Comparison of ENCODE assay signal across 28 mouse cellular contexts in genomic region chr17:71746114-71746513, GRCm38 (mm10). TPM values are rescaled to one million over a fixed set of nuclear protein-coding genes. Genes with fewer than 3 reads are reported as not detected.
DNase-seq lines count a peak whose midpoint lies in the region; ATAC-seq lines count a peak whose summit lies in the region.
"Had no signal": no experiment of that assay in that cellular context is flagged by ENCODE, and none has a peak within 500 bp of the region (broad histone marks: within the 10 kb centered on the region; RNA-seq: fewer than 3 reads in every experiment).

No protein-coding gene starts in this region.

- H3K27me3 ChIP-seq in hindbrain, embryonic 15.5 days: no peaks in the 10 kb centered on the region
- H3K27me3 ChIP-seq in hindbrain, embryonic 12.5 days: no peaks in the 10 kb centered on the region
- H3K27me3 ChIP-seq: kidney, embryonic 15.5 days; limb, embryonic 13.5 days; lung, embryonic 15.5 days; stomach, embryonic 15.5 days had no signal

- no peak overlapping the region for H3K27ac ChIP-seq in hindbrain, embryonic 15.5 days (replicated peaks)
- no peak overlapping the region for H3K27ac ChIP-seq in hindbrain, embryonic 12.5 days
- H3K27ac ChIP-seq: gastrocnemius, adult 2 months; kidney, embryonic 15.5 days; limb, embryonic 13.5 days; liver, embryonic 14.5 days; lung, embryonic 15.5 days; stomach, embryonic 15.5 days had no signal

- no peak overlapping the region for H3K4me3 ChIP-seq in hindbrain, embryonic 15.5 days
- no peak overlapping the region for H3K4me3 ChIP-seq in hindbrain, embryonic 12.5 days
- H3K4me3 ChIP-seq: gastrocnemius, adult 2 months; kidney, embryonic 15.5 days; limb, embryonic 13.5 days; lung, embryonic 15.5 days; stomach, embryonic 15.5 days had no signal

- H3K36me3 ChIP-seq in hindbrain, embryonic 15.5 days: no peaks in the 10 kb centered on the region
- H3K36me3 ChIP-seq in hindbrain, embryonic 12.5 days: no peaks in the 10 kb centered on the region
- H3K36me3 ChIP-seq: kidney, embryonic 15.5 days; limb, embryonic 13.5 days; lung, embryonic 15.5 days; stomach, embryonic 15.5 days had no signal

- no peaks in the 10 kb centered on the region for H3K9me3 ChIP-seq in hindbrain, embryonic 15.5 days
- no peaks in the 10 kb centered on the region for H3K9me3 ChIP-seq in hindbrain, embryonic 12.5 days (replicated peaks)
- H3K9me3 ChIP-seq: kidney, embryonic 15.5 days; limb, embryonic 13.5 days; lung, embryonic 15.5 days; stomach, embryonic 15.5 days had no signal

- DNase-seq in brain, adult 2 months (ENCODE audit: low read depth, low spot score): peak; percentile 65
- peak; percentile 50 to 58 for DNase-seq in cerebellum, adult 18-20 months
- peak; percentile 71 to 80 for DNase-seq in cerebellum, postnatal 25 days
- DNase-seq in thymus, postnatal 0 days (ENCODE audit: low spot score): no peak
- DNase-seq in gastrocnemius, adult 8-10 months (ENCODE audit: low spot score in 2 of 2): no peak
- DNase-seq: adrenal gland, postnatal 25 days; gastrocnemius, adult 2 months; heart, postnatal 4 days; kidney, postnatal 4 days; layer of hippocampus, adult 9-11 months; lung, postnatal 4 days; retina, postnatal 1 day; thymus, adult 2 months had no signal

- peaks cover 4% of the 10 kb centered on the region; the same call in 1 of the 2 replicates for H3K4me1 ChIP-seq in hindbrain, embryonic 15.5 days (replicated peaks)
- peaks cover 2% of the 10 kb centered on the region for H3K4me1 ChIP-seq in hindbrain, embryonic 12.5 days
- H3K4me1 ChIP-seq: limb, embryonic 13.5 days had no signal

- no peak overlapping the region for H3K9ac ChIP-seq in hindbrain, embryonic 15.5 days
- no peak overlapping the region for H3K9ac ChIP-seq in hindbrain, embryonic 12.5 days
- H3K9ac ChIP-seq: kidney, embryonic 15.5 days; limb, embryonic 13.5 days; liver, embryonic 14.5 days; lung, embryonic 15.5 days; stomach, embryonic 15.5 days had no signal

- no peak overlapping the region for H3K4me2 ChIP-seq in hindbrain, embryonic 15.5 days
- no peak overlapping the region for H3K4me2 ChIP-seq in hindbrain, embryonic 12.5 days (replicated peaks)
- H3K4me2 ChIP-seq: kidney, embryonic 15.5 days; limb, embryonic 13.5 days; lung, embryonic 15.5 days; midbrain, embryonic 11.5 days; stomach, embryonic 15.5 days had no signal

- ATAC-seq in hindbrain, embryonic 15.5 days (ENCODE audit: low FRiP score, low read depth): 0 out of 2 replicates have a peak, but pooled peaks have one; percentile 12
- no peak for ATAC-seq in hindbrain, embryonic 12.5 days (ENCODE audit: low FRiP score)
- ATAC-seq: intestine, embryonic 16.5 days had no signal

- 57% methylated on average over 9 of the region's 9 CpGs for WGBS in hindbrain, embryonic 15.5 days
- 78% methylated on average over 9 of the region's 9 CpGs for WGBS in hindbrain, embryonic 12.5 days

RNA-seq across cellular contexts. Expression of gene Pcare, which starts 6.6 kb away (rescaled TPM):
- polyA plus RNA-seq in hindbrain, embryonic 15.5 days (2015; fragmentation: Nextera tagmentation; extraction: Ambion mirVana): not detected in 2 replicates
- polyA plus RNA-seq in hindbrain, embryonic 12.5 days (2016; fragmentation: Nextera tagmentation; extraction: Ambion mirVana): not detected in 2 replicates
- polyA plus RNA-seq in thymus, postnatal 0 days (2015; fragmentation: Nextera tagmentation; extraction: Ambion mirVana): not detected in 2 replicates
- total RNA-seq in gastrocnemius, adult 8-10 months (2022): not detected
- total RNA-seq: adrenal gland, postnatal 25 days; CH12.LX; gastrocnemius, adult 2 months; granulocyte monocyte progenitor cell, adult 5-6 weeks; MEL had no signal
- polyA plus RNA-seq: embryonic facial prominence, embryonic 14.5 days; heart, embryonic 14.5 days; intestine, embryonic 16.5 days; kidney, embryonic 15.5 days; limb, embryonic 13.5 days; lung, embryonic 15.5 days; midbrain, embryonic 11.5 days; stomach, embryonic 15.5 days; thymus, adult 2 months; urinary bladder, adult 2 months had no signal

RNA-seq across cellular contexts. Expression of gene Clip4, which starts 22.2 kb away (rescaled TPM):
- polyA plus RNA-seq in hindbrain, embryonic 15.5 days (2015; fragmentation: Nextera tagmentation; extraction: Ambion mirVana): 14.4 and 16.2 TPM in 2 replicates
- 7.5 and 9.2 TPM in 2 replicates for polyA plus RNA-seq in hindbrain, embryonic 12.5 days (2016; fragmentation: Nextera tagmentation; extraction: Ambion mirVana)
- polyA plus RNA-seq in thymus, postnatal 0 days (2015; fragmentation: Nextera tagmentation; extraction: Ambion mirVana): 30.4 and 32.5 TPM in 2 replicates
- 100 to 1,000 TPM; 105 to 135 (median 118) TPM for total RNA-seq in gastrocnemius, adult 8-10 months (2022)
- total RNA-seq: CH12.LX; granulocyte monocyte progenitor cell, adult 5-6 weeks; MEL had no signal

Comparison
In these comparisons a context has a peak if more than half of its experiments do, and no peak if none do; other contexts are left out.
1. DNase-seq: peak in brain, adult 2 months (single experiment), cerebellum, adult 18-20 months (2 of 2) and cerebellum, postnatal 25 days (2 of 2); none in thymus, postnatal 0 days (single experiment) and gastrocnemius, adult 8-10 months (0 of 2).